Mouse (Mus musculus) liver, postnatal 0 days (tissue): ENCODE data around the gene Mettl25. TPM values are rescaled to one million over a fixed set of nuclear protein-coding genes. Genes with fewer than 3 reads are reported as not detected.

Source experiments
- ATAC-seq: fragments of 200-750 bp; cut with Nextera tagmentation; 2 replicates; pipeline ENCODE4 v1.8.0; 2017; ENCODE audit warnings: mild to moderate bottlenecking, moderate library complexity
- DNase-seq: peaks from one replicate; pipeline ENCODE4 v3.0.0-alpha.2; 2016
- H3K27ac ChIP-seq: fragments of 300-500 bp; sonication (generic); 2 replicates; pipeline ENCODE4 v1.5.1; 2014; ENCODE audit warnings: antibody characterized with exemption, moderate library complexity, mild to moderate bottlenecking, low read depth
- H3K27me3 ChIP-seq: fragments of 300-500 bp; sonication (generic); 2 replicates; pipeline ENCODE4 v1.6.1; 2014; ENCODE audit warnings: low read length, control low read depth, mixed read lengths; ENCODE audit not compliant: insufficient read depth
- H3K36me3 ChIP-seq: fragments of 300-500 bp; sonication (generic); replicated peaks from 2 replicates; pipeline ENCODE4 v1.6.1; 2014; ENCODE audit warnings: mild to moderate bottlenecking, control low read depth, low read length, moderate library complexity, mixed read lengths; ENCODE audit not compliant: insufficient read depth
- H3K4me1 ChIP-seq: fragments of 300-500 bp; sonication (generic); 2 replicates; pipeline ENCODE4 v1.6.1; 2014; ENCODE audit warnings: antibody characterized with exemption, mild to moderate bottlenecking, control low read depth; ENCODE audit not compliant: insufficient read depth
- H3K4me2 ChIP-seq: fragments of 300-500 bp; sonication (generic); 2 replicates; pipeline ENCODE4 v1.6.1; 2014; ENCODE audit warnings: low read depth, mild to moderate bottlenecking, low read length, moderate library complexity, mixed read lengths
- H3K4me3 ChIP-seq: fragments of 300-500 bp; sonication (generic); 2 replicates; pipeline ENCODE4 v1.5.1; 2014; ENCODE audit warnings: low read depth, low read length
- H3K9ac ChIP-seq: fragments of 300-500 bp; sonication (generic); replicated peaks from 2 replicates; pipeline ENCODE4 v1.6.1; 2014; ENCODE audit warnings: mild to moderate bottlenecking, moderate library complexity
- H3K9me3 ChIP-seq: fragments of 300-500 bp; sonication (generic); 2 replicates; pipeline ENCODE4 v1.6.1; 2016; ENCODE audit warnings: mild to moderate bottlenecking, control low read depth, low read length, mixed read lengths
- CTCF ChIP-seq: sonication (generic); IDR thresholded peaks from 2 replicates; pipeline ENCODE4 v1.5.1; 2016; ENCODE audit warnings: antibody characterized with exemption, low read depth
- EP300 ChIP-seq: IDR thresholded peaks from 2 replicates; pipeline ENCODE4 v1.6.1; 2016; ENCODE audit warnings: antibody characterized with exemption, low read depth, mild to moderate bottlenecking
- WGBS: fragments of 180-500 bp; shearing (Covaris S2); extraction: QIAGEN DNeasy Blood & Tissue Kit; methylation state at CpG from one replicate; pipeline ENCODE4 v1.1.7; 2014; ENCODE audit not compliant: insufficient replicate concordance; 5-methylcytosine and 5-hydroxymethylcytosine counted together
- polyA plus RNA-seq: library from polyadenylated mRNA; unstranded; fragments of >200 nt; fragmentation: Nextera tagmentation; extraction: Ambion mirVana; gene quantifications from 2 replicates; pipeline ENCODE4 v1.2.1, GENCODE M21; 2015

Mettl25 gene
- polyA plus RNA-seq = 3.9 TPM in 2 replicates

- Histone ChIP-seq H3K4me3 (peak within 1 kb of the TSS; percentile 91), H3K4me2 (peak within 1 kb of the TSS; percentile 87), H3K36me3 (peaks cover 30% of the 10 kb centered on the region), H3K27ac (peak within 1 kb of the TSS; percentile 99), H3K4me1 (0 out of 2 replicates have a peak, but pooled peaks cover 3% of the 10 kb centered on the region), H3K27me3 (no peaks in the 10 kb centered on the region), H3K9me3 (no peaks in the 10 kb centered on the region), H3K9ac (peak within 1 kb of the TSS; percentile 87)
- ATAC-seq (peak; percentile 98), DNase-seq (peak; percentile 96)
- WGBS = under 1% methylated on average over 76 of the region's 90 CpGs
- peak; percentile 73 for TF ChIP-seq CTCF
- no peak; the same call in 1 of the 2 replicates for TF ChIP-seq EP300
Measured at GRCm38 (mm10) chr10:105840928-105841888, at the start of gene Mettl25, which contains the start of gene Ccdc59. Gene Mettl25 (minus strand): TSS chr10:105841380. Gene Ccdc59 (plus strand): TSS chr10:105841067.

- H3K9ac ChIP-seq = no peak overlapping the region
- no peaks in the 10 kb centered on the region for H3K4me1 ChIP-seq
- no peak overlapping the region for H3K4me3 ChIP-seq
- no peaks in the 10 kb centered on the region for H3K27me3 ChIP-seq
- TF ChIP-seq EP300 = no peak
- peak; percentile 46 for TF ChIP-seq CTCF
- DNase-seq = no peak
- no peak for ATAC-seq
- no peaks in the 10 kb centered on the region for H3K36me3 ChIP-seq
- 43% methylated on average over 4 of the region's 4 CpGs for WGBS
- H3K9me3 ChIP-seq = no peaks in the 10 kb centered on the region
- no peak overlapping the region for H3K27ac ChIP-seq
- no peak overlapping the region for H3K4me2 ChIP-seq
Measured at GRCm38 (mm10) chr10:105867312-105867711, 26.1 kb upstream of the Mettl25 start.

GRCm38 (mm10) chr10:105851136-105851535 is 10.0 kb upstream of the Mettl25 start:
- H3K4me2 ChIP-seq = no peak overlapping the region
- H3K9ac ChIP-seq = no peak overlapping the region
- H3K4me3 ChIP-seq = no peak overlapping the region
- no peaks in the 10 kb centered on the region for H3K27me3 ChIP-seq
- peaks cover 35% of the 10 kb centered on the region for H3K36me3 ChIP-seq
- TF ChIP-seq CTCF (no peak), EP300 (no peak)
- H3K27ac ChIP-seq = no peak overlapping the region
- no peaks in the 10 kb centered on the region for H3K4me1 ChIP-seq
- no peak for DNase-seq
- H3K9me3 ChIP-seq = no peaks in the 10 kb centered on the region
- WGBS = 83% methylated on average over 4 of the region's 4 CpGs
- ATAC-seq = no peak

GRCm38 (mm10) chr10:105850286-105850685 is 9.1 kb upstream of the Mettl25 start:
- Histone ChIP-seq H3K36me3 (peaks cover 42% of the 10 kb centered on the region), H3K27me3 (no peaks in the 10 kb centered on the region), H3K4me3 (no peak overlapping the region), H3K9ac (no peak overlapping the region), H3K27ac (no peak overlapping the region), H3K9me3 (no peaks in the 10 kb centered on the region), H3K4me2 (no peak overlapping the region), H3K4me1 (no peaks in the 10 kb centered on the region)
- TF ChIP-seq EP300 (no peak), CTCF (no peak)
- WGBS = 77% methylated on average over 5 of the region's 5 CpGs
- ATAC-seq (no peak), DNase-seq (no peak)

- TF ChIP-seq EP300 = no peak
- 0 out of 2 replicates have a peak, but pooled peaks have one; percentile 6 for TF ChIP-seq CTCF
- Histone ChIP-seq H3K27ac (no peak overlapping the region), H3K4me1 (0 out of 2 replicates have a peak, but pooled peaks cover 3% of the 10 kb centered on the region), H3K9ac (no peak overlapping the region), H3K4me3 (no peak overlapping the region), H3K36me3 (peaks cover 39% of the 10 kb centered on the region), H3K9me3 (no peaks in the 10 kb centered on the region), H3K4me2 (peak overlapping the region; percentile 87; the same call in 1 of the 2 replicates), H3K27me3 (no peaks in the 10 kb centered on the region)
- WGBS = 87% methylated on average over 7 of the region's 7 CpGs
- ATAC-seq (no peak), DNase-seq (no peak)
Measured at GRCm38 (mm10) chr10:105842574-105842973, 1.4 kb upstream of the Mettl25 start.

GRCm38 (mm10) chr10:105834627-105835228 is 6.5 kb downstream of the Mettl25 start:
- no peaks in the 10 kb centered on the region for H3K36me3 ChIP-seq
- TF ChIP-seq EP300 (no peak), CTCF (peak; percentile 65)
- peak; percentile 12; the same call in 1 of the 2 replicates for ATAC-seq
- 67% methylated on average over 10 of the region's 10 CpGs for WGBS
- H3K27ac ChIP-seq = no peak overlapping the region
- H3K27me3 ChIP-seq = no peaks in the 10 kb centered on the region
- no peak overlapping the region for H3K4me3 ChIP-seq
- no peak for DNase-seq
- no peak overlapping the region for H3K9ac ChIP-seq
- H3K9me3 ChIP-seq = no peaks in the 10 kb centered on the region
- H3K4me1 ChIP-seq = no peaks in the 10 kb centered on the region
- H3K4me2 ChIP-seq = no peak overlapping the region
